ENCODE assay signal across 23 mouse cellular contexts in the genomic region with DNA sequence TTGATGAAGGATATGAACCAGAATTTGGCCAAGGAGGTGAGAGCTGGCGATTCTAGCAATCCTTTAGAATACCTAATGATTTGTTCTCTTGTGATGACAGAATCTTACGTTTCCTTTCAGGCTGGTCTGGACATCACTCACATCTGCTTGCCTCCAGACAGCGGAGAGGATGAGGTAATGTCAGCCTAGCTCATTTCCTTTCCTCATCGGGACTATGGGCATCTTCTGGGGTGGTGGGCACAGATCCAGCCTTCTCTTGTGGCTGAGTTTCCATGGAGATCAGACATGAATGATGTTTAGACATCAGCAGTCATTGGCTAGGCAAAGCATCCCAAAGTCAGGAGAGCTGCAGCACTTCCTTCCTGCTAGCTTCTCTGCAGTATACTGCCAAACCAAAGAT.
"Had no signal": no experiment of that assay in that cellular context is flagged by ENCODE, and none has a peak within 500 bp of the region (broad histone marks: within the 10 kb centered on the region; RNA-seq: fewer than 3 reads in every experiment).

No protein-coding gene starts in this region.

- H3K9me3 ChIP-seq: kidney, embryonic 15.5 days; limb, embryonic 10.5 days; limb, embryonic 13.5 days; liver, embryonic 12.5 days; liver, embryonic 15.5 days; midbrain, embryonic 12.5 days; neural tube, embryonic 13.5 days had no signal

- H3K4me3 ChIP-seq: kidney, embryonic 15.5 days; limb, embryonic 10.5 days; limb, embryonic 13.5 days; liver, embryonic 12.5 days; liver, embryonic 15.5 days; midbrain, embryonic 12.5 days; myocyte; neural tube, embryonic 13.5 days had no signal

- DNase-seq: kidney, adult 8-10 months; kidney, postnatal 10 days; kidney, postnatal 36 days; layer of hippocampus, postnatal 36 days; liver; lung, adult 2 months; lung, postnatal 14 days; lung, postnatal 4 days; retina, postnatal 1 day; right cerebral cortex, postnatal 4 days; thymus, adult 18-20 months; thymus, postnatal 14 days; thymus, postnatal 4 days had no signal

- H3K4me2 ChIP-seq: kidney, embryonic 15.5 days; limb, embryonic 13.5 days; liver, embryonic 12.5 days; liver, embryonic 15.5 days; midbrain, embryonic 12.5 days; neural tube, embryonic 13.5 days had no signal

- H3K27ac ChIP-seq: kidney, embryonic 15.5 days; limb, embryonic 10.5 days; limb, embryonic 13.5 days; liver, embryonic 12.5 days; liver, embryonic 15.5 days; midbrain, embryonic 12.5 days; neural tube, embryonic 13.5 days; stomach, postnatal 0 days had no signal

- H3K4me1 ChIP-seq: midbrain, embryonic 12.5 days; neural tube, embryonic 13.5 days had no signal

- ATAC-seq: liver, embryonic 12.5 days; midbrain, embryonic 16.5 days had no signal

- H3K9ac ChIP-seq: kidney, embryonic 15.5 days; limb, embryonic 13.5 days; liver, embryonic 12.5 days; liver, embryonic 15.5 days; midbrain, embryonic 12.5 days; neural tube, embryonic 13.5 days had no signal

- H3K27me3 ChIP-seq: kidney, embryonic 15.5 days; limb, embryonic 13.5 days; liver, embryonic 12.5 days; liver, embryonic 15.5 days; midbrain, embryonic 12.5 days; neural tube, embryonic 13.5 days had no signal
